Mouse (Mus musculus) B cell, adult 2 months (primary cell): Measurements from ENCODE around the gene Bid.
"Not testable (repeated sequence)": the region's sequence is repeated elsewhere in the genome, so short reads cannot be mapped to it uniquely, and the experiment has no call there.

Experiments
- DNase-seq, 2 experiments: peaks; one replicate each; pipeline ENCODE4 v3.0.0; 2022

The Bid gene

DNA sequence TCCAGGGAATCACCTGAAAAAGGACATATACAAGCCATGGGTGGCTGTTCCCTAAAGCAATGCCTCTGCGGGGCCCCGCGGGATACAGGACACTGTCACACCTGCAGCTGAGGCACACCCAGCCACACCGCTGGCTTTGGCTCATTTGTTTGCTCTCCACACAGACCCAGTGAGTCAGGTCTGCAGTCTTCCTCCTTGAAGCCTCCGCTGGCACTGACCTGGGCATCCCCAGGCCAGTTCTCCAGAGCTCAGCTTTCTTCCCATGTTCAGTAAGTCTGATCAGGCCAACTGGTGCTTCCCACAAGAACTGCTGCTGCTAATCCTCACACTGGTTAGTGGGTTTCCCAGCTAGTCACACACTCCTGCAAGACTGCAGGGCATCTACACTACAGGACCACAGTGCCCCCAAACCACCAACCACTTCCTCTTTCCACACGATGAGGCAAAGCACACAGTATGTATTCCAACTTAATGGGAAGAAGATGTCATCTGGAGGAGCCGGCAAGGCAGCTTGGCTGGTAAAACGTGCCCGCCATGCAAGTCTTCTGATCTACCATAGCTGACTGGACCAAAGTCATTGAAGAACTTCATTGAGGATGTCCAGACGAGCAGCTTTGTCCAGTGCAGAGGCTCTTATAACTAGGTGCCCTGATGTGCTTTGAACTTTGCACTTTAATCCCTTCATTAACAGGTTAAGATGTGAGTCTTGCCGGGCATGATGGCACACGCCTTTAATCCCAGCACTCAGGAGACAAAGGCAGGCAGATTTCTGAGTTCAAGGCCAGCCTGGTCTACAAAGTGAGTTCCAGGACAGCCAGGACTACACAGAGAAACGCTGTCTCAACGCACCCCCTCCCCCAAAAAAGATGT, 14.6 kb downstream of the Bid start:
- DNase-seq: peak; percentile 25 to 33

GRCm38 (mm10) chr6:120898188-120898833, 18.3 kb downstream of the Bid start:
- DNase-seq: peak; percentile 62 to 65

- no peak for DNase-seq
These were observed 22.1 kb downstream of the Bid start for GRCm38 (mm10) chr6:120894524-120894923.

DNA sequence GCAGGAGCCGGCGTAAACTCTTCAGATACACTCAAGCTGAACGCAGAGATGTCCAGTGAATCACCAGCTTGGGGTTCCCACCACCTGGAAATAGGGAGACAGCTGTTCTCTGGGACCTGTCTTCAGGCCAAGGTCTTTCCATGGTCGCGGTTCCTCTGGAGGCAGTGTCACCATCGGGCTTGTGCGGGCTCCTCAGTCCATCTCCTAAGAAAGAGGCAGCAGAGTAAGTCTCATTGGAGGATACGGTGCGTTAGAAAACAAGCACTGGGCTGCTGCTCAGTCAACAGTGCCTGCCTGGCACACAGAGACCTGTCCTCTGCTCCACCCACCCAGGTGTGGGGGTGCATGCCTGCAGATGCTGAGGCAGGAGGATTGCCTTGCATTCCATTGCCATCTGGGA, 22.6 kb downstream of the Bid start:
- no peak for DNase-seq

DNA sequence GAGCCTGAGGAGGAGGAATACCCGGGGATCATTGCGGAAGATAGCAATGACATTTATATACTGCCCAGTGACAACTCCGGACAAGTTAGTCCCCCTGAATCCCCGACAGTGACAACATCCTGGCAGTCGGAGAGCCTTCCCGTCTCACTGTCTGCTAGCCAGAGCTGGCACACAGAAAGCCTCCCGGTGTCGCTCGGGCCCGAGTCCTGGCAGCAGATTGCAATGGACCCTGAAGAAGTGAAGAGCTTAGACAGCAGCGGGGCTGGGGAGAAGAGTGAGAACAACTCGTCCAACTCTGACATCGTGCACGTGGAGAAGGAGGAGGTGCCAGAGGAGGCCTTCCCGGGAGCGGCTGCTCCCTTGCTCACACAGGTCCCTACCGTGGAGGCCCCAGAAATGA, 30.0 kb downstream of the Bid start:
- DNase-seq: no peak

DNA sequence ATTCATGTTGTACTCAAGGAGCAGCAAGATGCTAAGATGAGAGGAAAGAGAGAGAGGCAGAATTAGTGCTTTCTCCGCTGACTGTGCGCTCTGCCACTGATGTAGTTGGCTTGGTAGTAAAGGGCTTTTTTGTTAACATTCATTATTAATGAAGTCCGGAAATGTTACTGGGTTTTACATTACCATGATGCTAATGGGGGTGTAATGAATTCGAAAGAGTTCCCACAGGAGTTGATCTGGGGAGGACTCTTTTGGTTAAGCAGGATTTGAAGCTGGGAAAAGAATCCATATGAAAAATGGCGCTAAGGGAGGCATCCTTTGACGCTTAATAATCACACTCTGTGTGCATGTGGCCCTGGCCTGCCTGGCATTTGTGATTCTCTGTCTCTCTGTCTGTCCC, 32.2 kb downstream of the Bid start:
- DNase-seq: no peak

- no peak for DNase-seq
These were observed 37.6 kb downstream of the Bid start for GRCm38 (mm10) chr6:120879046-120879445.

DNA sequence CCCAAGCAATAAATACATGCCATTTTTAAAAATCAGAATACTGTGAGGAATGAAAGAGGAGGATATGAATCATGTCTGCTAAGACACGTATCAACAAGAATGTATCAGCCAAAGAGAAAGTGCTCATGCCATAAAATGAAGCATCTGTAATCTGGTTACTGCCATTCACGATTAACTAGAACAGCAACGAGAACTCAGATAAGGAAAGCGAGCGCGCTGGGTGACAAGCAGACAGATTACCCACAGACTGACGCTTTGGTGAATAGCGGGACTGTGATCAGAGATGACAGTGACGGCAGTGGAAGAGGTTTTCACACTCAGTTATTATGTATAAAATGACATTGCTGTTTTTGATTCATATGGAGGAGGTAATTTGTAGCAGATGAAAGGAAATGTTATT, 42.8 kb downstream of the Bid start:
- no peak for DNase-seq

DNA sequence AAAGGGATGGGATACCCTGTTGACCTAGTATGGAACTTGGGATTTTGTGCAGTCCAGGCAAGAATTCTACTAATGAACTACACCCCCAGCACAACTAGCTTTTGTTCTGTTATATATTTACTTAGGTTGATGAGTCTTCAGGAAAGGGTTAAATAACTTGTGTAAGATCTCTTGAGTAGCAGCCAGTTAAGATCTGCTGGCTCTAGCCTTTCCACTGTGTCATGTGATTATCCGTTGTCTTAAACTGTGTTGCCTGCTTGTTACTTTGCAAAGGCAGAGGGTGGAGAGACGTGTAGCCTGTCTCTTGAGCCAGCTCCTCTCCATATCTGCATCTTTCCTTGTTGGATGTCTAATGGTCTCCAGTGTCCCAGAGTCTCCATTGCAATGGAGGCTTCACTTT, 45.4 kb downstream of the Bid start:
- DNase-seq: no peak

DNA sequence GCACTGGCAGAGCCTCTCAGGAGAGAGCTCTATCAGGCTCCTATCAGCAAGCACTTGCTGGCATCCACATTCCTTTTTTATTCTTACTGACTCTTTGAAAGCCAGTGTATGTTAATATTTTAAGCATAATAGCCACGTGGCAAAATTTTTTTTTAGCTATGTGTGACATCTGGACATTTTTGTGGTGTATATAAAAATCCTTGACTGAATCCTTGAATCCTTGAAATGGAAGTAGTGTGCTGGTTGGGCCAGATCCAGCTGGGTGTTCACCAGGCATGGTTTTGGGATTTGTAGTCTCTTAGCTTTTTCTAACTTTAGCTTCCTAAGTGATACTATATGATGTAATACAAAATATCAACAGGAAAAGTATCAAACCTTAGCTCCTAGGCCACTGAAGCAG, 47.8 kb downstream of the Bid start:
- no peak for DNase-seq

- DNase-seq: no peak
These were observed 50.4 kb downstream of the Bid start for GRCm38 (mm10) chr6:120866051-120866814.

GRCm38 (mm10) chr6:120860079-120860478, 56.6 kb downstream of the Bid start:
- no peak for DNase-seq

DNA sequence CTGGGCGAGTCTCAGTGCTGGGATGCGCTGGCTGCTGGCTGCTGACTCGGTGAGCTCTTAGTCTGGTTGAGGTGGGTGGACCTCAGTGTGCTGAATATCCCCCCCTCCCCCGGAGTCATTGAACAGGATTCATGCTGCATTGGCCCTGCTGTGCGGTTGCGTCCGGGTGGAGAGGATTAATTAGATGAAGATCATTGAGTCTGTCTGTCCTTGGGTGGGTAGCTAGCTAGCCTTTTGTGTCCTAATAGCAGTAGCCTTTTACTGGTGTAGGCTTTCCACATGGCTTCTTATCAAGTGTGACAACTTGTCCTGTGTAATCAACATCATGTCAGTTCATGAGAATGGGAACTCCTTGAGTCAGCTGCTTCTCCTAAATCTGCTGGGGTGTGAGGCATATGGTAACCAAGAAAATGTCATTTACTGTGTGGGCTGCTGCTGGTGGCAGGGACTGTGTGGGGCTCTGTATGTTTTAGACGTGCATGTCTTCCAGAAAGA, 58.4 kb downstream of the Bid start:
- no peak for DNase-seq

DNA sequence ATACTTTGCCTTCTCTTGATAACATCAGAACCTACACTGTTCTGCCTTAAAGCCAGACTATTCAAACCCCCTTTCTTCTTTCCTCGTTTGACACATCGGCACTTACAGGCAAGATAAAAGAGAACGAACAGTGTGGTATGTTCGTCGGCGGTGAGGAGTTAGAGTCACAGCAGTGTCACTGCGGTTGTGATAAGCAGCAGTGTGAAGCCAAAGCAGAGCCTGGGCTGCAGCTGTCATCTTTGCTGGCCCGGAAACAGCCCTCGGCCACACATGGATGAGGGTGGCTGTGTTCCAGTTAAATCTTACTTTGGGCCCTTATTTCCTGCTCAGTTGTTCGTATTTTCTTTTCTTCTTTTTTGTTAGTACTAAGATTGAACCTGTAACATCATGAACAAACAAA, 62.2 kb downstream of the Bid start:
- no peak for DNase-seq

- not testable (repeated sequence) for DNase-seq
These were observed 65.9 kb downstream of the Bid start for GRCm38 (mm10) chr6:120850720-120851119.
